Comparison of ENCODE assay signal across 18 mouse cellular contexts in the genomic region with DNA sequence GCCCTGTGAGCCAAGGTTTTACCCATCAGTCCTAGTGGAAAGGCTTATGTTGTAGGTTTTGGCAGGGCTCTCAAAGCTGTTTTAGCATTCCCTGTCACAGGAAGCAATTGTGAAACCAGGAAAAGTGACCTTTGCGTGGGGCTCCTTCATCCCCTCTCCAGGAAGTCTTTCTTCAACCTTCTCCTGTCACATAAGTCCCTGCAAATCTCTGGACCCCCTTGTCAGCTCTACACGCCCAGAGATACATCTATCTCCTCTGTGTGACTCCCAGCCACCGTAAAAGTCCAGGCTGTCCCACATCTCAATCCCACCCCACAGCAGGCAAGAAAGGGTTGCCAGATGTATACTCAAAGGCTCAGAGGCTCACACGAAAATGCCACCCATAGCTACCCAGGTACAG. TPM values are rescaled to one million over a fixed set of nuclear protein-coding genes. Genes with fewer than 3 reads are reported as not detected.
DNase-seq lines count a peak whose midpoint lies in the region; ATAC-seq and TF ChIP-seq lines count a peak whose summit lies in the region.
"Had no signal": no experiment of that assay in that cellular context is flagged by ENCODE, and none has a peak within 500 bp of the region (broad histone marks: within the 10 kb centered on the region; RNA-seq: fewer than 3 reads in every experiment).

No protein-coding gene starts in this region.

- H3K4me1 ChIP-seq in forebrain, embryonic 10.5 days, result peaks cover 38% of the 10 kb centered on the region
- H3K4me1 ChIP-seq in forebrain, postnatal 0 days (ENCODE audit: insufficient read depth), result peaks cover 6% of the 10 kb centered on the region; the same call in 1 of the 2 replicates
- H3K4me1 ChIP-seq in intestine, embryonic 14.5 days (replicated peaks; ENCODE audit: control insufficient read depth, insufficient read depth, low read length), result peaks cover 23% of the 10 kb centered on the region
- peaks cover 29% of the 10 kb centered on the region for H3K4me1 ChIP-seq in intestine, embryonic 16.5 days (ENCODE audit: control insufficient read depth, insufficient read depth, low read length)
- H3K4me1 ChIP-seq in lung, embryonic 16.5 days (replicated peaks; ENCODE audit: control insufficient read depth, insufficient read depth, low read length), result peaks cover 34% of the 10 kb centered on the region
- H3K4me1 ChIP-seq in limb, embryonic 15.5 days, result peaks cover 27% of the 10 kb centered on the region
- H3K4me1 ChIP-seq in hindbrain, embryonic 13.5 days (replicated peaks), result peaks cover 19% of the 10 kb centered on the region

- ATAC-seq in forebrain, postnatal 0 days, result no peak
- no peak for ATAC-seq in intestine, embryonic 14.5 days (replicated peaks; ENCODE audit: low FRiP score, low TSS enrichment, low read depth)
- ATAC-seq in intestine, embryonic 16.5 days, result no peak
- ATAC-seq in lung, embryonic 16.5 days (ENCODE audit: low read depth), result no peak
- no peak for ATAC-seq in limb, embryonic 15.5 days (ENCODE audit: insufficient number of reproducible peaks, low FRiP score, low TSS enrichment, low read depth)
- no peak for ATAC-seq in hindbrain, embryonic 13.5 days (ENCODE audit: low FRiP score)
- ATAC-seq: activated CD4-positive, CD25-positive, alpha-beta regulatory T cell, adult 4 months; inflammation-experienced regulatory T-cells, adult 6 months had no signal

- peak overlapping the region; percentile 53; the same call in 1 of the 2 replicates for H3K4me3 ChIP-seq in forebrain, embryonic 10.5 days
- H3K4me3 ChIP-seq in forebrain, postnatal 0 days (ENCODE audit: low read depth, low read length), result no peak overlapping the region
- no peak overlapping the region for H3K4me3 ChIP-seq in intestine, embryonic 14.5 days (ENCODE audit: low read depth, low read length)
- no peak overlapping the region for H3K4me3 ChIP-seq in intestine, embryonic 16.5 days (ENCODE audit: low read length)
- H3K4me3 ChIP-seq in lung, embryonic 16.5 days (ENCODE audit: low read length), result no peak overlapping the region
- H3K4me3 ChIP-seq in limb, embryonic 15.5 days, result no peak overlapping the region
- no peak overlapping the region for H3K4me3 ChIP-seq in hindbrain, embryonic 13.5 days
- H3K4me3 ChIP-seq: neural tube, embryonic 15.5 days had no signal

- no peak overlapping the region for H3K9ac ChIP-seq in forebrain, postnatal 0 days
- H3K9ac ChIP-seq in intestine, embryonic 14.5 days (ENCODE audit: low read length), result no peak overlapping the region
- H3K9ac ChIP-seq in intestine, embryonic 16.5 days (ENCODE audit: low read depth, low read length), result no peak overlapping the region
- H3K9ac ChIP-seq in lung, embryonic 16.5 days (ENCODE audit: low read length), result peak overlapping the region; percentile 92
- no peak overlapping the region for H3K9ac ChIP-seq in limb, embryonic 15.5 days
- H3K9ac ChIP-seq in hindbrain, embryonic 13.5 days, result no peak overlapping the region
- H3K9ac ChIP-seq: neural tube, embryonic 15.5 days had no signal

- H3K36me3 ChIP-seq in forebrain, embryonic 10.5 days (replicated peaks), result no peaks in the 10 kb centered on the region
- H3K36me3 ChIP-seq in forebrain, postnatal 0 days (ENCODE audit: insufficient read depth), result no peaks in the 10 kb centered on the region
- H3K36me3 ChIP-seq in intestine, embryonic 14.5 days (ENCODE audit: control insufficient read depth, insufficient read depth, low read length), result no peaks in the 10 kb centered on the region
- H3K36me3 ChIP-seq in intestine, embryonic 16.5 days (ENCODE audit: control insufficient read depth, insufficient read depth, low read length), result no peaks in the 10 kb centered on the region
- no peaks in the 10 kb centered on the region; the same call in 1 of the 2 replicates for H3K36me3 ChIP-seq in lung, embryonic 16.5 days (ENCODE audit: control insufficient read depth, insufficient read depth, low read length)
- no peaks in the 10 kb centered on the region for H3K36me3 ChIP-seq in limb, embryonic 15.5 days
- H3K36me3 ChIP-seq in hindbrain, embryonic 13.5 days, result no peaks in the 10 kb centered on the region
- H3K36me3 ChIP-seq: neural tube, embryonic 15.5 days had no signal

- WGBS in forebrain, embryonic 10.5 days, result 58% methylated on average over 4 of the region's 4 CpGs
- WGBS in forebrain, postnatal 0 days, result 59% methylated on average over 4 of the region's 4 CpGs
- 45% methylated on average over 4 of the region's 4 CpGs for WGBS in intestine, embryonic 14.5 days
- WGBS in intestine, embryonic 16.5 days, result 61% methylated on average over 4 of the region's 4 CpGs
- 34% methylated on average over 4 of the region's 4 CpGs for WGBS in lung, embryonic 16.5 days
- 51% methylated on average over 4 of the region's 4 CpGs for WGBS in limb, embryonic 15.5 days
- WGBS in hindbrain, embryonic 13.5 days, result 63% methylated on average over 4 of the region's 4 CpGs

- H3K27me3 ChIP-seq in forebrain, embryonic 10.5 days (ENCODE audit: poor library complexity, severe bottlenecking), result peaks cover 46% of the 10 kb centered on the region
- peaks cover 27% of the 10 kb centered on the region for H3K27me3 ChIP-seq in forebrain, postnatal 0 days (ENCODE audit: insufficient read depth, low read length)
- no peaks in the 10 kb centered on the region for H3K27me3 ChIP-seq in intestine, embryonic 14.5 days (replicated peaks; ENCODE audit: control insufficient read depth, insufficient read depth, low read length)
- no peaks in the 10 kb centered on the region; the same call in 1 of the 2 replicates for H3K27me3 ChIP-seq in intestine, embryonic 16.5 days (replicated peaks; ENCODE audit: control insufficient read depth, insufficient read depth, low read length)
- no peaks in the 10 kb centered on the region; the same call in 1 of the 2 replicates for H3K27me3 ChIP-seq in lung, embryonic 16.5 days (ENCODE audit: control insufficient read depth, insufficient read depth, low read depth, low read length)
- no peaks in the 10 kb centered on the region for H3K27me3 ChIP-seq in limb, embryonic 15.5 days
- H3K27me3 ChIP-seq in hindbrain, embryonic 13.5 days, result peaks cover 42% of the 10 kb centered on the region

- no peak overlapping the region for H3K4me2 ChIP-seq in forebrain, postnatal 0 days (ENCODE audit: low read depth)
- peak overlapping the region; percentile 72; the same call in 1 of the 2 replicates for H3K4me2 ChIP-seq in intestine, embryonic 14.5 days (ENCODE audit: low read length)
- no peak overlapping the region for H3K4me2 ChIP-seq in intestine, embryonic 16.5 days (ENCODE audit: low read depth, low read length)
- peak overlapping the region; percentile 82 for H3K4me2 ChIP-seq in lung, embryonic 16.5 days (ENCODE audit: low read depth, low read length)
- peak overlapping the region; percentile 78; the same call in 1 of the 2 replicates for H3K4me2 ChIP-seq in limb, embryonic 15.5 days
- H3K4me2 ChIP-seq in hindbrain, embryonic 13.5 days, result no peak overlapping the region
- H3K4me2 ChIP-seq: midbrain, embryonic 11.5 days had no signal

- no peaks in the 10 kb centered on the region for H3K9me3 ChIP-seq in forebrain, embryonic 10.5 days
- no peaks in the 10 kb centered on the region for H3K9me3 ChIP-seq in forebrain, postnatal 0 days (ENCODE audit: low read length)
- no peaks in the 10 kb centered on the region for H3K9me3 ChIP-seq in intestine, embryonic 14.5 days (ENCODE audit: control insufficient read depth, low read length)
- no peaks in the 10 kb centered on the region for H3K9me3 ChIP-seq in intestine, embryonic 16.5 days (ENCODE audit: control insufficient read depth, low read length)
- H3K9me3 ChIP-seq in lung, embryonic 16.5 days (ENCODE audit: control insufficient read depth, low read length), result no peaks in the 10 kb centered on the region
- H3K9me3 ChIP-seq in limb, embryonic 15.5 days, result no peaks in the 10 kb centered on the region
- H3K9me3 ChIP-seq in hindbrain, embryonic 13.5 days, result no peaks in the 10 kb centered on the region
- H3K9me3 ChIP-seq: neural tube, embryonic 15.5 days had no signal

- TF ChIP-seq CTCF in forebrain, postnatal 0 days (IDR thresholded peaks at IDR 0.05; ENCODE audit: low read depth), result no peak

- H3K27ac ChIP-seq in forebrain, embryonic 10.5 days, result peak overlapping the region; percentile 81
- no peak overlapping the region for H3K27ac ChIP-seq in forebrain, postnatal 0 days (ENCODE audit: low read depth, low read length)
- no peak overlapping the region for H3K27ac ChIP-seq in intestine, embryonic 14.5 days (ENCODE audit: low read depth)
- H3K27ac ChIP-seq in intestine, embryonic 16.5 days (ENCODE audit: low read length), result no peak overlapping the region; the same call in 1 of the 2 replicates
- peak overlapping the region; percentile 89 for H3K27ac ChIP-seq in lung, embryonic 16.5 days (ENCODE audit: low read length)
- H3K27ac ChIP-seq in limb, embryonic 15.5 days, result no peak overlapping the region
- no peak overlapping the region for H3K27ac ChIP-seq in hindbrain, embryonic 13.5 days
- H3K27ac ChIP-seq: neural tube, embryonic 15.5 days had no signal

- DNase-seq in forebrain, embryonic 10.5 days (ENCODE audit: extremely low spot score, low spot score), result no peak
- no peak for DNase-seq in forebrain, postnatal 0 days
- no peak for DNase-seq in intestine, embryonic 14.5 days (ENCODE audit: low spot score)
- no peak for DNase-seq in lung, postnatal 25 days (ENCODE audit: low spot score)
- DNase-seq: adrenal gland, postnatal 25 days; cerebellum, adult 8-10 months; gastrocnemius, postnatal 14 days; heart, postnatal 4 days; thymus, postnatal 25 days had no signal

RNA-seq across cellular contexts. Expression of a gene that starts 0.9 kb away (rescaled TPM):
- 33.1 and 37.3 TPM in 2 replicates for polyA plus RNA-seq in forebrain, embryonic 10.5 days (2016; fragmentation: Nextera tagmentation; extraction: Ambion mirVana)
- total RNA-seq in forebrain, postnatal 0 days (2014; rRNA removed), result 12.2 and 19.5 TPM in 2 replicates
- 10.9 and 12.7 TPM in 2 replicates for polyA plus RNA-seq in forebrain, postnatal 0 days (2015; fragmentation: Nextera tagmentation; extraction: Ambion mirVana)
- 89.6 and 93.4 TPM in 2 replicates for polyA plus RNA-seq in intestine, embryonic 14.5 days (2014; fragmentation: Nextera tagmentation; extraction: Ambion mirVana)
- polyA plus RNA-seq in intestine, embryonic 16.5 days (2015; fragmentation: Nextera tagmentation; extraction: Ambion mirVana), result 58.7 and 62.7 TPM in 2 replicates
- polyA plus RNA-seq in lung, embryonic 16.5 days (2015; fragmentation: Nextera tagmentation; extraction: Ambion mirVana), result 347 and 379 TPM in 2 replicates
- polyA plus RNA-seq in limb, embryonic 15.5 days (2015; fragmentation: Nextera tagmentation; extraction: Ambion mirVana), result 120 and 150 TPM in 2 replicates
- 8.1 and 10.7 TPM in 2 replicates for polyA plus RNA-seq in hindbrain, embryonic 13.5 days (2015; fragmentation: Nextera tagmentation; extraction: Ambion mirVana)

RNA-seq across cellular contexts. Expression of a gene that starts 21.4 kb away (rescaled TPM):
- polyA plus RNA-seq in forebrain, embryonic 10.5 days (2016; fragmentation: Nextera tagmentation; extraction: Ambion mirVana), result 84.2 and 97.3 TPM in 2 replicates
- total RNA-seq in forebrain, postnatal 0 days (2014; rRNA removed), result 44.2 and 44.7 TPM in 2 replicates
- polyA plus RNA-seq in forebrain, postnatal 0 days (2015; fragmentation: Nextera tagmentation; extraction: Ambion mirVana), result 47.2 and 48.7 TPM in 2 replicates
- 136 TPM in 2 replicates for polyA plus RNA-seq in intestine, embryonic 14.5 days (2014; fragmentation: Nextera tagmentation; extraction: Ambion mirVana)
- 143 and 149 TPM in 2 replicates for polyA plus RNA-seq in intestine, embryonic 16.5 days (2015; fragmentation: Nextera tagmentation; extraction: Ambion mirVana)
- polyA plus RNA-seq in lung, embryonic 16.5 days (2015; fragmentation: Nextera tagmentation; extraction: Ambion mirVana), result 128 and 131 TPM in 2 replicates
- polyA plus RNA-seq in limb, embryonic 15.5 days (2015; fragmentation: Nextera tagmentation; extraction: Ambion mirVana), result 84.5 and 85.1 TPM in 2 replicates
- 49.1 and 49.8 TPM in 2 replicates for polyA plus RNA-seq in hindbrain, embryonic 13.5 days (2015; fragmentation: Nextera tagmentation; extraction: Ambion mirVana)

RNA-seq across cellular contexts. Expression of a gene that starts 24.9 kb away (rescaled TPM):
- polyA plus RNA-seq in forebrain, embryonic 10.5 days (2016; fragmentation: Nextera tagmentation; extraction: Ambion mirVana), result 0.53 and 1.2 TPM in 2 replicates
- total RNA-seq in forebrain, postnatal 0 days (2014; rRNA removed), result 0.38 and 1.1 TPM in 2 replicates
- 0.67 and 0.84 TPM in 2 replicates for polyA plus RNA-seq in forebrain, postnatal 0 days (2015; fragmentation: Nextera tagmentation; extraction: Ambion mirVana)
- 13.5 and 14.0 TPM in 2 replicates for polyA plus RNA-seq in intestine, embryonic 14.5 days (2014; fragmentation: Nextera tagmentation; extraction: Ambion mirVana)
- 32.6 and 42.1 TPM in 2 replicates for polyA plus RNA-seq in intestine, embryonic 16.5 days (2015; fragmentation: Nextera tagmentation; extraction: Ambion mirVana)
- polyA plus RNA-seq in lung, embryonic 16.5 days (2015; fragmentation: Nextera tagmentation; extraction: Ambion mirVana), result 17.8 and 18.8 TPM in 2 replicates
- polyA plus RNA-seq in limb, embryonic 15.5 days (2015; fragmentation: Nextera tagmentation; extraction: Ambion mirVana), result 14.6 and 15.2 TPM in 2 replicates
- polyA plus RNA-seq in hindbrain, embryonic 13.5 days (2015; fragmentation: Nextera tagmentation; extraction: Ambion mirVana), result not detected in 2 replicates
- total RNA-seq: gastrocnemius, postnatal 14 days; heart, postnatal 4 days had no signal
- polyA plus RNA-seq: activated CD4-positive, CD25-positive, alpha-beta regulatory T cell, adult 4 months; cortical plate, adult 2 months; midbrain, embryonic 11.5 days had no signal

RNA-seq across cellular contexts. Expression of a gene that starts 50.9 kb away (rescaled TPM):
- polyA plus RNA-seq in forebrain, embryonic 10.5 days (2016; fragmentation: Nextera tagmentation; extraction: Ambion mirVana), result 0.91 and 1.4 TPM in 2 replicates
- total RNA-seq in forebrain, postnatal 0 days (2014; rRNA removed), result 0.43 and 0.77 TPM in 2 replicates
- 0.28 and 0.86 TPM in 2 replicates for polyA plus RNA-seq in forebrain, postnatal 0 days (2015; fragmentation: Nextera tagmentation; extraction: Ambion mirVana)
- 9.5 and 13.5 TPM in 2 replicates for polyA plus RNA-seq in intestine, embryonic 14.5 days (2014; fragmentation: Nextera tagmentation; extraction: Ambion mirVana)
- polyA plus RNA-seq in intestine, embryonic 16.5 days (2015; fragmentation: Nextera tagmentation; extraction: Ambion mirVana), result 15.5 and 15.6 TPM in 2 replicates
- 5.4 and 5.7 TPM in 2 replicates for polyA plus RNA-seq in lung, embryonic 16.5 days (2015; fragmentation: Nextera tagmentation; extraction: Ambion mirVana)
- polyA plus RNA-seq in limb, embryonic 15.5 days (2015; fragmentation: Nextera tagmentation; extraction: Ambion mirVana), result 3.9 and 4.4 TPM in 2 replicates
- polyA plus RNA-seq in hindbrain, embryonic 13.5 days (2015; fragmentation: Nextera tagmentation; extraction: Ambion mirVana), result 0.60 and 1.5 TPM in 2 replicates

RNA-seq across cellular contexts. Expression of a gene that starts 56.4 kb away (rescaled TPM):
- 187 and 205 TPM in 2 replicates for polyA plus RNA-seq in forebrain, embryonic 10.5 days (2016; fragmentation: Nextera tagmentation; extraction: Ambion mirVana)
- 98.9 and 113 TPM in 2 replicates for total RNA-seq in forebrain, postnatal 0 days (2014; rRNA removed)
- 146 and 147 TPM in 2 replicates for polyA plus RNA-seq in forebrain, postnatal 0 days (2015; fragmentation: Nextera tagmentation; extraction: Ambion mirVana)
- 143 and 174 TPM in 2 replicates for polyA plus RNA-seq in intestine, embryonic 14.5 days (2014; fragmentation: Nextera tagmentation; extraction: Ambion mirVana)
- 143 and 157 TPM in 2 replicates for polyA plus RNA-seq in intestine, embryonic 16.5 days (2015; fragmentation: Nextera tagmentation; extraction: Ambion mirVana)
- 82.0 and 87.4 TPM in 2 replicates for polyA plus RNA-seq in lung, embryonic 16.5 days (2015; fragmentation: Nextera tagmentation; extraction: Ambion mirVana)
- polyA plus RNA-seq in limb, embryonic 15.5 days (2015; fragmentation: Nextera tagmentation; extraction: Ambion mirVana), result 129 and 139 TPM in 2 replicates
- 119 and 124 TPM in 2 replicates for polyA plus RNA-seq in hindbrain, embryonic 13.5 days (2015; fragmentation: Nextera tagmentation; extraction: Ambion mirVana)

Comparison
In these comparisons a context has a peak if more than half of its experiments do, and no peak if none do; other contexts are left out.
1. H3K27ac ChIP-seq: peak in forebrain, embryonic 10.5 days (single experiment) and lung, embryonic 16.5 days (single experiment); none in forebrain, postnatal 0 days (single experiment), intestine, embryonic 14.5 days (single experiment), intestine, embryonic 16.5 days (single experiment), limb, embryonic 15.5 days (single experiment) and hindbrain, embryonic 13.5 days (single experiment).
2. H3K4me2 ChIP-seq: peak in intestine, embryonic 14.5 days (single experiment), lung, embryonic 16.5 days (single experiment) and limb, embryonic 15.5 days (single experiment); none in forebrain, postnatal 0 days (single experiment), intestine, embryonic 16.5 days (single experiment) and hindbrain, embryonic 13.5 days (single experiment).